In genomic region chr12:73907079-73907672, GRCm38 (mm10) we compare ENCODE assay signal across 8 mouse cellular contexts. TPM values are rescaled to one million over a fixed set of nuclear protein-coding genes. Genes with fewer than 3 reads are reported as not detected.
DNase-seq lines count a peak whose midpoint lies in the region; ATAC-seq lines count a peak whose summit lies in the region.

No protein-coding gene starts in this region.

- no peak for DNase-seq in frontal cortex, postnatal 14 days (ENCODE audit: low spot score in 2 of 2)
- peak; percentile 15 for DNase-seq in thymus, postnatal 0 days (ENCODE audit: low spot score)
- no peak for DNase-seq in thymus, adult 18-20 months
- no peak for DNase-seq in adrenal gland, adult 8-10 months
- no peak for DNase-seq in natural killer cell, adult 2 months (ENCODE audit: low spot score in 2 of 2)
- no peak for DNase-seq in layer of hippocampus, adult 18-20 months (ENCODE audit: low spot score in 2 of 2)

- no peaks in the 10 kb centered on the region for H3K27me3 ChIP-seq in liver, embryonic 16.5 days (ENCODE audit: control insufficient read depth, insufficient read depth, low read depth, low read length)

- peak; percentile 63 for ATAC-seq in frontal cortex, adult (ENCODE audit: low TSS enrichment)
- ATAC-seq in liver, embryonic 16.5 days (ENCODE audit: low read depth) = peak; percentile 64

- peaks cover 4% of the 10 kb centered on the region for H3K4me1 ChIP-seq in liver, embryonic 16.5 days (ENCODE audit: control insufficient read depth, low read depth, low read length)

- 1% methylated on average over 18 of the region's 18 CpGs for WGBS in liver, embryonic 16.5 days (ENCODE audit: insufficient replicate concordance)

- H3K4me3 ChIP-seq in liver, embryonic 16.5 days (ENCODE audit: low read depth, low read length) = peak overlapping the region; percentile 97

- H3K9me3 ChIP-seq in liver, embryonic 16.5 days (replicated peaks; ENCODE audit: control insufficient read depth, low read length) = no peaks in the 10 kb centered on the region

- H3K9ac ChIP-seq in liver, embryonic 16.5 days (ENCODE audit: low read depth, low read length) = peak overlapping the region; percentile 67

- no peaks in the 10 kb centered on the region for H3K36me3 ChIP-seq in liver, embryonic 16.5 days (ENCODE audit: control insufficient read depth, insufficient read depth)

- H3K27ac ChIP-seq in liver, embryonic 16.5 days (ENCODE audit: low read length) = peak overlapping the region; percentile 71

- H3K4me2 ChIP-seq in liver, embryonic 16.5 days (ENCODE audit: low read depth, low read length) = peak overlapping the region; percentile 90

RNA-seq across cellular contexts. Expression of gene Hif1a, which starts 6.0 kb away (rescaled TPM):
- polyA plus RNA-seq in thymus, postnatal 0 days (2015; fragmentation: Nextera tagmentation; extraction: Ambion mirVana) = 75.2 and 75.7 TPM in 2 replicates
- 11.8 and 12.0 TPM in 2 replicates for polyA plus RNA-seq in liver, embryonic 16.5 days (2015; fragmentation: Nextera tagmentation; extraction: Ambion mirVana)
- 10 to 100 TPM; 61.1 to 71.2 (median 65.2) TPM for total RNA-seq in adrenal gland, adult 8-10 months (2022)
- total RNA-seq in layer of hippocampus, adult 18-20 months (2021) = 10 to 100 TPM; 50.6 to 54.4 TPM

RNA-seq across cellular contexts. Expression of gene Gm49321, which starts 30.3 kb away (rescaled TPM):
- polyA plus RNA-seq in thymus, postnatal 0 days (2015; fragmentation: Nextera tagmentation; extraction: Ambion mirVana) = 7.6 and 10.0 TPM in 2 replicates
- polyA plus RNA-seq in liver, embryonic 16.5 days (2015; fragmentation: Nextera tagmentation; extraction: Ambion mirVana) = 3.0 and 3.9 TPM in 2 replicates
- 10 to 100 TPM in 2 of 4 experiments, 1 to 10 TPM in 2; 7.0 to 10.7 (median 9.8) TPM for total RNA-seq in adrenal gland, adult 8-10 months (2022)
- total RNA-seq in layer of hippocampus, adult 18-20 months (2021) = 10 to 100 TPM in 1 of 2 experiments, 1 to 10 TPM in 1; 9.5 to 15.6 TPM

RNA-seq across cellular contexts. Expression of gene Snapc1, which starts 57.1 kb away (rescaled TPM):
- polyA plus RNA-seq in thymus, postnatal 0 days (2015; fragmentation: Nextera tagmentation; extraction: Ambion mirVana) = 15.0 and 15.6 TPM in 2 replicates
- polyA plus RNA-seq in liver, embryonic 16.5 days (2015; fragmentation: Nextera tagmentation; extraction: Ambion mirVana) = 4.5 and 5.0 TPM in 2 replicates
- 10 to 100 TPM; 15.1 to 28.9 (median 23.2) TPM for total RNA-seq in adrenal gland, adult 8-10 months (2022)
- 10 to 100 TPM; 41.1 to 42.9 TPM for total RNA-seq in layer of hippocampus, adult 18-20 months (2021)
